Mouse (Mus musculus) cerebellum, postnatal 14 days (tissue): ENCODE measurements at regions not wholly inside any gene's neighbourhood (a gene's known extent, or its start where the extent isn't known, plus 50 kb on each side); places are given as distances from the start of the nearest gene placed in this dataset.

ENCODE experiments used
- DNase-seq, 2 experiments: peaks; one replicate each; pipeline ENCODE4 v3.0.0; 2021; ENCODE audit warnings: mixed read lengths in 2 of 2

DNA sequence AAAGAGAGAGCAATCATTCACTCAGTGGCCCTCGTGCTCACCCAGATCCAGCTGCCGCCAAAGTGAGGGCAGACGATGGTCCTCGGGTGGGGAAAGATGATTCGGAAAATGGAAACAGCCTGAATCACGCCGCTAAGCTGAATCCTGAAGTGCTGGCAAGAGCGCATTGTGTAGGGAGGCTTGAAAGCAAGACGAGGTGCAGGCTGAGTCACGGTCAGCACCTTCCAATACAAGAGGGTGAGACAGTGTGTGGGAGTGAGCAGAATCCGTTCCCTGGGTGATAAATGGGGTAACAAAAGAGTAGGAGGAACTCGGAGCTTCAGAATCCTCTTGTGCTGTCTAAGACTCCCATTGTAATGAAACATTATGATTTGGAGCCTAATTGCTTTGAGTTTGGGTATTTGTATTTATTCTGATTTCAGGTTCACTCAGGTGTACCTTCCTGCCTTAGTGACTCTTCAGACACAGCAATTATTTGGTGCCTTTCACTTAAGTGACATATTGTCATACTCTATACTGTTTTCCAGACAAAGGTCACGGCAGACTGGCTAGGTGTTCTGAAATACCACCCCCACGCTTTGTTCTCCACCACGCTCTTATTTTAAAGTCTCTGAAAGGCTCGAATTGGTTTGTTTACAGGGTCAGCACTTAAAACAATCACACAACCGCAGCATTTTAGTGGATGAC is 70.0 kb downstream of the Mbip start:
- no peak for DNase-seq

DNA sequence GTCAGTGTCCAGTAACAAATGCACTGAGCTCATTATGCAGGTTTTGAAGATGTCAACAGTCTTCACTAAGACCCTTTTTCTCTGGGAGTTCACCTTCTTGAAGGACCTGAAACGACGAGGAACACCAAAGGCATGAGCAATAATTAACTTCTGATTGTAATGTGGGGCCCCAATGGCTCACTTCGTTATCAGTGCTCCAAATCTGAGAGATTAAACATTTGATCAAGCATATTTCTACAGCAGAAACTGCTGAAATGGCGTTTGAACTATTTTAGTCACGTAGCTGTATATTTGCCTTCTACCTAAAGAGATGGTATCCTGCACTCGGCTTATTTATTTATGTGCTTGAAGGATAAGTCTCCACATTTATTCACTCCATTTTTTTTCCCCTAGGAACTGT is 80.6 kb downstream of the Mbip start:
- no peak for DNase-seq

DNA sequence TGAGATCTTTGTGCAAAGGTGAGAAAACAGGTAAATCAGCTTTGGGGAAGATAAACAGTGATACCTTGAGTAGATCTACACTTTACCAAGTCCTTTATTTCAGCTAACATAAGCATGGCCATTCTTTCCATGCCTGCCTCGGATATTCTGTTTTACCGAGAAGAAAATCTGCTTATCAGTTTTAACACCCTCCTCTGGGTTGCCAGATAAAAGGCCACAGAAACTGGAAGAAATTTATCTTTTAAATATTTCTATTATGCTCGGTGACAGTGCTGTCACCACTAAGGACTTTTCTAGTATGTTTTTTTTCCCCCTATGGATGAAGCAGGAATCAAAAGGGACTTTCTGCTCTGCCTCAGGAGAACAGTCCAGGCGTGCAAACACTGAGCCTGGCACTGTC is 84.2 kb downstream of the Mbip start:
- no peak for DNase-seq

DNA sequence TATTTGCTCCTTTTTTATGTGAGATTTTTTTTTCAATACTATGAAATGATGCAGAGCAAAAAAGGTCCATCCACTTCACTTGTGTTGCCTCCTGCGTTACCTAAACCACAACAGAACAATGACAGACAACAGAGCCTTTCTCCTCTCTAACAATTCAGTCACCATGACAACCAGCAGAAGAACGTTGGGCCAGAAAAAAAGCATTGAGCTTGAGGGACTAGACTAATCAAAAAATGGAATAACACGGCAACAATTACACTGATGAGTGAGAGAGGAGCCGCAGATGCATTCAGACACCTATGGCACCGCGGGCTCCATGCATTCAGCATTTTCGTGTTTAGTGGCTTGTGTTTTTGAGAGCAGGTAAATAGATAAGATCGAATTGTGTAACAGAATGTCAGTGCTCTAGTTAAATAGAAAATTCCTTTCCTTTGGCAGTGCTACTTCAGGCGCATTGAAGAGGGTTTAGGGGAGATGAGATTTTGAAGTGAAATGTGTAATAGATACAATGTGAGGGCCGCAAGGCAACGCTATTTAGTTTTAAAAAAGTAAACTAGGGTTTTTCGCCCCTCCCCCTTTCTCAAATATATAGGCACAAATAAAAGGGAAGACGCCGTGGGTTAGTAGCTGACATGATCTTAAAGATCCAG is 87.2 kb downstream of the Mbip start:
- no peak for DNase-seq

DNA sequence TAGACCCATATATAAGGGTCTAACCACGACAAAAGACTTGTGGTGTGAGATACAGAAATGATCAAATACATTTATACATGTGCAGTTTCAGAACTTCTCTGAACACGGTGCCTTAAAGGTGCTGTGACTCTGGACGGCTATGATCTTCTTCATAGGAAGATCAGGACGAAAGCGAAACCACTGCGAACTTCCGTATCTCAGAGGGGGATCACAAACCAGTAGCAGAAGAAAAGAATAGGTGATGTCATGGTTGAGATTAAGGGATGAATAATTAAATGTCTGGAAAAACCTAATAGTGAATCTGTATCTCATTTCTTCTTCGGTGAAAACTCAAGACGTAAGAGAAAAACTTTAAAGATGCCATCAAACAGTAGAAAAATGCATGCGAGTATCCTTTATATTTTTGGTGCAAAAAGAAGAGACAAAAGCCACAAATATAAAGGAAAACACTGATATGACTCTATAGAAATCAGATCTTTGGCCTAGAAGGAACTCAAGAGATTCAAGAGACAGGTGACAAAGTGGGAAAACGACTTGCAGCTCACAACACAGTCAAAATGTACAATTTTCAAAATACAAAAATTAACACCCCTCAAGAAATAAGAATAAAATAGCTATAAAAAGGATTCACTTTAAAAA is 89.3 kb downstream of the Mbip start:
- DNase-seq, result no peak

DNA sequence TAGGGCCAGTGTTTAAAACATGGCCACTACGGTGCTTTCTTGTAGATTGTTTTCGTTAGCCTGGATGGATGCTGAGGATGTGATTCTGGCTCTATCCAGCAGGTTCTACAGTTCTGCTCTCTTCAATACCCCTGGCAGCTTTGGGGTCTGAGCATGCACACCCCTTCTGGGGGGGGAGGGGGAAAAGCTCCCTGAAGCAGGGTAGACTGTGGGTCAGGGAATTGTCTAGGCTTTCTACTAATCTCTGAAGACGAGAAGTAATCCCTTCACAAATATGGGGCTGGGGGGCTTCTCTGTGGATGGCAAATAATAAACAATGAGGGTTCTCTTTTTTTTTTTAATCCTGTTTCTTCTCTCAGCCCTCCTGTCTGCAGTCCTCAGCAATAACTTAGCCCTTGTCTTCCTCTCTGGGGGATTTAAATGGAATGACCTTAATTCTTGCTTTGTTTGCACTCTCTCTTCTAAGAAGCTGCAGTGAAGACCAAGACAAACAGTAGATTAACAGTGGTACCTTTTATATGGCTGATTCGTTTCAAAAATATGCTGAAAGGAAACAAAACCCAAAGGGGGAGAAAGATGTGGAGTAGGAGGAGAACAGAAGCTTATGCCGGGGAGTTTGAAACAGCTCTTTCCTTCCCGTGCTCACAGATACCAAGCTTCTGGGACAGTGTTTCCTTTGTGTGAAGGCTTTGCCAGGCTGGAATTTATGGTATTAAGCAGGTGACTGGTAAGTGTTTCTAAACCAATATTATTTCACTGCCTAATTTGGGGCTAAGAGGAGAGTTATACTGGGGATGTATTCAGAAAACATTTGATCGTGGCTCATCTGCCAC is 92.9 kb downstream of the Mbip start:
- DNase-seq, result no peak

DNA sequence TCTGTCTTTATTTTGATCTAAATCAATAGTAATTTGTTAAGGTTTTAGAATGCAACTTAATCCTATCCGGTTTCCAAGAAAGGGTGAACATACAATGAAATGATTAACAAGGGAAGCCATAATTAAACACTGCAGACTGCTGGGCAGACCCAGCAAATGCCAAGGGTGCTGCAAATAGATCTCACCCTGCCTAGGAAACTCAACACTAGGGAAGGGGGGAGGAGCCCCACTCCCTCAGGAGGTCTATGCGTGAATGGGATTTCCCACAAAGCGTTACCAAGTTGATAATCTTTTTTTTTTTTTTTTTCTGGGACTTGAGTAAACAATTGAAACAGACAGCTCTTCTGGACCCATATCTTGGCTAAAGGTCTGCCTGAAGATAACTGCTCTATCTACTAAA is 95.4 kb downstream of the Mbip start:
- no peak for DNase-seq

DNA sequence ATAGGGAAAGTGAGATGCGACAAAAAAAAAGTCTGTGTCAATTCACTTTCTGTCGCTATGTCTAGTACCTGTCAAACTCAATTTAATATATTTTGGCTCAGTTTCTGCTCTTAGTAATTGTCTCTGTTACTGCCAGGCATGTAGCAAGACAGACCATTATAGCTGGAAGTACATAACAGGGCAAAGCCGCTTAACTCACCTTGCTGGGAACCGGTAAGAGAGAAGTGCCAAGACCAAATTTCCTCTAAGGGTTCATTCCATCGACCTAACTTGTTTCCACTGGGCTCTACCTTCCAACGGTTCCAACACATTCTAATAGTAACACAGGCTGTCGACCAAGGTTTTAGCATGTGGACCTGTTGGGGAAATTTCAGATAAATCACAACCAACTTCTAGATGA is 99.3 kb downstream of the Mbip start:
- DNase-seq, result no peak

DNA sequence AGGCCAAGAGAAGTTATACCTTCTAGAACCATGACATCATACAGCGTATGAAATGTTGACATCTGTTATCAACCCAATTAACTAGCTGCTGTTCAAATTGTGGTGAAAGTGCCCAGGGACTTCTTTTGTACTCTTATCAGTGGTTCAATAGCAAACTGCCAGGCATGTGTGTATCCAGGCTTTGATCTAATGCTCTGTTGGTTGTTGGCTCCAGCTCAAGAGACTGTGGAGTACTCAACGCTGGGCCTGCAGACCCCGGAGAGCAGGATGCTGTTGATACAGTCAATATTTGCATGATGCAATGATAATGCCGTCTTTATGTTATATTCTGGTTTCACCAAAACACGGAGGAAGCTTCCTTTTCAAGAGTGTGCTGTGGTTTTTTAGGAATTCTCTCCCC is 102.9 kb downstream of the Mbip start:
- DNase-seq, result no peak

DNA sequence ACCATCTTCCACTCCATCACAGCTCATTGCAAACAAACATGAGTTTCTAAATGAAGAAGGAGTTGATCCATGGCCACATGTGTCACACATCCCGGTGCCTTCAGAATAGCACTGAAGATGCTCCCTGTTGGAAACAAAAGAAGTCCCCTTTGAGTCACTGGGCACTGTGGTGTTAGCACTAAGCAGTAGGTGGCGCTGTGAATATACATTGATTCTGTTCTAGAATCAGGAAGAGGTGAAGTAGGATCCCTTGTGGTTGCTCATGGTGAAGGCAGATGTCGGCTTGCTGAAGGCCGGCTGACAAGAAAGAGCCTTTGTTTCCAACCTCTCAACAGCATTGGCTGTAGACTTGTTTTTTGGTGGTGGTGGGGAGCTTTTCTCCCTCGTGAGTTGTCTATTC is 104.0 kb downstream of the Mbip start:
- DNase-seq, result peak; percentile 28 to 47

DNA sequence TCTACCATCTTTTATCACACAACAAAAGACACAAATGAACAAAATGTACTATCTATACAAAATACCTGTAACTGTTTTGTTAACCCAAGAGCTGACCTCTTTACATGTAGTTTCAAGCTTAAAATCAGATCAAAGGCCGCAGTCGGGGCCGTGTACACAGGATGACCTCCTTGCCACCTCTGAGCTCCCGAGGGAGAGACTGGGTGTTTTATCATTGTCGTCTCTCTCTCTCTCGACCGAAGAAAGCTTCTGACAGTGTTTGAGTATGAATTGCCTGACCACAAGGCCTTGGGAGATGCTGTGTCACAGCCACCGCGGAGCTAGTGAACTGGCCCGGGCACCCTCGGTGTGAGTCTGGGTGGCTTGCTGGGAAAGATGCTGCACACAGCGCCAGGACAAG is 105.5 kb downstream of the Mbip start:
- no peak for DNase-seq

DNA sequence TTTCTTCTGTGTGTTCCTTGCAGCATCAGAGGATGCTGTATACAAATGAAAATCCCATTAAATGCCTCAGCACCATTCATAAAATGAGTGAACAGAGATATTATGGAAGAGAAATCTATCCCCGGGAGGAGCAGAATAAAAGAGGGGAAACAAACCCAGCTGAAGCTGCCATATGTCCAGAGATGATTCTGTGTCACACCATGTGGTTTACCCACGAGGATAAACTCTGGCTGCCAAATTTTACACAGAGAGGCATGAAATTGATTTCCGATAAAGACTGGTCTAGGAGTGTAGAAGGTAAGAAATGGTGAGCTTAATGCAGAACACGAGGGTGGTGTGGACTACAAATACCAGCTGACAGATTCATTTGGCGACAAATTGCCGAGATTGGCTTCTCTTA is 111.1 kb downstream of the Mbip start:
- DNase-seq, result no peak

DNA sequence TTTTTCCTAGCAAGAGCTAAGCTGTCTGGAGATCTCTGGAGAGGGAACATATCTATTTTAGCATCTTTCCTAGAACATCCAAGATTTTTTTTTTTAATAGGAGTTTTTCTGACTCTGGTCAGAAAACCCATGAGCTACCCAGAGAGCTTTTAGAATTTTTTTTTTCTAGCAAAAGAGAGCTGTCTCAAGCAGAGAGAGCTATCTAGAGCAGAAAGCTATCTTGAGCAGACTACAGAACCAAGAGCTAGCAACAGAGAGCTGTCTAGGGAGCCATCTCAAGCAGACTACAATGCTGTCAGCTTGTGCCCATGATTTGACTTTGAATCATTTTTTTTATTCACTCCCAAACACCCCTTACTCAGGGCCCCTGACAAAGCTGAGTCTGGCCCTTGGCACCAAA is 112.5 kb downstream of the Mbip start:
- no peak for DNase-seq

DNA sequence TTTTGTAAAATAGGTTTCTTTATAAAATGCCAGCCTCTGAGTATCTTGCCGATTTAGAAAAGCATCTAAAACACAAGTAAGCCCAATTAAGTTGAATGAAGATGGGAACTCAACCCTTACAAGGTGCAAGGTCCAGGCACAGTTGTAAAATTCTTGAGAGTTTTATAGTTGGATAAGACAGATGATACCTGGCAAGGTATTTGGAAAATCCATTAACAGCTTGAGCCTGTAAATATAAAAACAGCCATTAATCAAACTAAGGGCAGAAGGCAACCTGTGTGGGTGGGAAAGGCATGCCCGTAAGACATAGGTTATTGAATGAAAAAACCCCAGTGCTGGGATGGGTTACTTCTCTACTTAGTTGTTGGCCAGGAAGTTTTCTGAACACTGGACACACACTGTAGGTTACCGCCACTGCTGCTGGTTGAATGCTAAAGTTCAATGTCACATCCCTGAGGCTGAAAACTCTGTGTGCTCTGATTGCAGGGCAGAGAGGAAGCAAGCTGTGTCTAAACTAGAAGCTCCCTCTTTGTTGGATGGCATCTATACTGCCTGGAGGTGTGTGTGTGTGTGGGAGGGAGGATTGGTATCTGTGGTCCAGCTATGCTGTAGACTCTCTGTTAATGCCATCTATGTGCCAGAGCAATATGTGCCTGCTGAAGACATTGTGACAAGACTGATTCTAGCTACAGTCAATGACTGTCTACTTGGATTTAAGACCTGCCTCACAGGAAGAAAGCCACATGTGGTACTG is 121.4 kb downstream of the Mbip start:
- no peak for DNase-seq

DNA sequence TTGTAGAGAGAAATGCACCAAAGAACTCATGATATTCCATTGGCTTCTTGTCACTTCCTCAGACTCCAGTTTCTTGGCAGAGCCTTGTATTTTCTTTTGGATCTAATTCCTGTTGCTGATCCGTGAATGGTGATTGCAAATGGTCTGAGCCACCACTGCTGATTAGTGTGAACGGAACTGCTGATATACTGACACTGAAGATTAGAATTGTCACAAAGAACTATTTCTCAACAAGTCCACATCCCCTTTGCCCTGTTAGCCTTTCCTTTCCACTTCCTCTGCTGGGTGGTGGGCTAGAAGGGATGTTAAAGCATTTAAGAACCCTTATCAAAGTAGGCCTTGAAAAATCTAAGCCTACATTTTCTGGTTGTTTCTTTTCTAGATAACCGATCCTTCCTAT is 152.2 kb downstream of the Mbip start:
- no peak for DNase-seq

DNA sequence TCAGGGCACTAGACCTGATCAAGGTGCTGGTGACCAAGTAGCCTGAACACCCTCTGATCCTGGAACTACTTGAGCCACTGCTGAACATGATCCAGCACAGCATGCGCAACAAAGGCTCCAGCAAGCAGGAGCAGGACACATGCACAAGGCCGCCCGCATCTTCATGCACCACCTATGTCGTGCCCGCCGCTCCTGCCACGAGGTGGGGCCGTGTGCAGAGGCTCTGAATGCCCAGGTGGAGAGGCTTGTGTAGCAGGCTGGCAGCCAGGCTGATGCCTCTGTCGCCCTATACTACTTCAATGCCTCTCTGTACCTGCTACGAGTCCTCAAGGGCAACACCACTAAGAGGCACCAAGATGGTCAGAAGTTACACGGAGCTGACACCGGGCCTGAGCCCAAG is 156.1 kb downstream of the Mbip start:
- peak in 1 of 2 experiments; percentile 1 for DNase-seq

DNA sequence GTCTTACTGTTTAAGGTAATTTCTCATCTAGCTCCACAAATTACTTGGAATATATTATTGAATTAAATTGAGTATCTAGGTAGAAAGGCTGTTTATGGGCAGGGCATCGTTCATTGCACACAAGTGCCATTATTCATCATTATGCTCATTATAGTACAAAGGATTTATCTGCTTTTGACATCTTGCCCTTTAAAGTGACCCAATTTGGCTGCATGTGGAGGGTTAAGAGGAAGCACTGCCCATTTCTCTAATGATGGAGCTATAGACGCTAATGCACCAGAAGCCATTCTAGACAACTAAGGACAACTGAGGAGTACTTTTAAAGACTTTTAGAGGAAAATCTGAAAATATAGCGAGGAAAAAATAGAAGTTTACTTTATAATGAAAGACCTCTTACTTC is 185.0 kb downstream of the Mbip start:
- DNase-seq, result no peak

DNA sequence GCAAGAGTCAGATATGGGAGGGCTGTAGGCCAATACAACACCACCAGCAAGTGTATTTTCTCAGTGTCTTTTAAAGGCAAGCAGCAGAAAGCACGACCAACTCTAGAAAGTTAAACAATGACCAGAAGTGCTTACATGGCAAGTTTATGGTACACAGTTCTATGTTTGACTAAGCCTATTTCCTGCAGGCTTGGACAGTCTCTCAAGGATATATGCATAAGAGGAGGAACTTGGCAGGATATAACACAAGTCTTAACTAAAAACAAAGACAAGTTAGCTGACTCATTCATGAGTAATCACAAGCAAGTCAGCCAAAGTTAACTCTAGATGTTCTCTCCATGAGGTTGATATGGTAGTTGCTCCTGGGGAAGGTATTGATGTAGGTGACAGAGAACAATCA is 201.3 kb downstream of the Mbip start:
- no peak for DNase-seq

DNA sequence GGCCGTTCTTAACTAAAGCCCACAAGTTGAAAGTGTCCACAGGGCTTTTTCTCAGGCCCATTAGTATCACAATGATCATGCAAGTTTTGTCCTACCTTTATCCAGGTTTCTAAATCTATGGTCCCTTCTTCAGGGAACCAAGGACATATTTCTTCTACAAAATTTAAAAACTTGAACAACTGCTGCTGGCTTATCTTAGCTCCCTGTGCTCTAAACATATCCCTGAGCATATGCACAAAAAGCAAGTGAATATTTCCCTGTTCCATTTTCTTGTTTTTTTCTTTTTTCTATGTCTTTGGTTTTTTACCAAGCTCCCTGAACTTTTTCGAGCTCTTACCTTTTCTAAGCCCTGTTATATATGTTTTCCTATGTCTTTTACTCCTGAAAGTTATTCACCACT is 201.9 kb downstream of the Mbip start:
- no peak for DNase-seq

DNA sequence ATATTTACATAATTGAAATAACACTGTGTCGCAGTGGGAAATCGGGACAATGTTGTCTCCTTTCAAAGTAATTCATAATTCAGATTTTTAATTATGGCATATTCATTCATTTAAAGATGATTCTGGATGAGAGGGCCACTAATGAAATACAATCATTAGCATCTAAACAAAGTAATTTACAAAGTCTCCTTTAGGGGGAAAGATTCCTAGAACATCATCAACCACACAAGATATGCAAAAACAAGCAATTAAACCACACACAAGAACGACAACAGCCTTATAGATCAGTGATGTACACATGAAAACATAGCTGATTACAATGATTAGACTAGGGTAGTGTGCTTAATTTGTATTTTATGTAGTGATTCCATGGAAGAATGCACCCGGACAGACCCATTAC is 231.2 kb downstream of the Mbip start:
- no peak for DNase-seq

DNA sequence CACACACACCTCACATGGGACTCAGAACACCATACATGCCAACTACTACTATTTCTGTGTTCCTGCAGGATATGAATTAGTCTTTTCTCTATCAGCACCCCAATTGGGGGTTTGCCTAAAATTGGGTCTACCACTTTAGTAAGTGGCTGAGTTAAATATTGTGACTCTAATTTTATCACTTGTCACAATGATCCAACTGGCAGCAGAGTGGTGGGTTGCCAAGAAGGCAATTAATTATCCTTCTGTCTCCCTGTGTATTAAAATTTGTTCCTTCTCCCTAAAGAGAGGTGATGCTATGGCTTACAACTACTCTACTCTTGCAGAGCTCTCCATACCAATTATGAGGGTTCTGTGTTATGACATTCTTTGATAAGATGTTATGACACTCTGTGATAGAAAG is 245.3 kb downstream of the Brms1l start:
- no peak for DNase-seq

DNA sequence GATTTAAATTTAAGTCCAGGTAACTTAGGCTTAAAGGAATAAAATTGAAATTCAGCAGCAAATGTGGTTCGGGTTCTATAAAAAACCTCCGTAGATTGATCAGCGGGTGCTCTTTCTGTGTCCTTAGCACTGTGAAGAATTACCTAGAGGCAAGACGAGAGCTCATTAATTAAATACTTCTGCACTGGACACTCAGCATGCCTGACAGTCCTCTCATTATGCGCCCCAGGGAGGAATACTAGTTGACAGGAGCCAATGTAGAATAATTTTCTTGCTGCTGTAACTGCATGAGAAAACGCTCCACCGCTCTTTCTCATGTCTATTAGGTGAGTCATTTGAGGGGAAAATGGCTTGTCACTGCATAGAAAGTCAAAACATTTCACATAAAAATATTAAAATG is 228.1 kb downstream of the Brms1l start:
- DNase-seq, result no peak

DNA sequence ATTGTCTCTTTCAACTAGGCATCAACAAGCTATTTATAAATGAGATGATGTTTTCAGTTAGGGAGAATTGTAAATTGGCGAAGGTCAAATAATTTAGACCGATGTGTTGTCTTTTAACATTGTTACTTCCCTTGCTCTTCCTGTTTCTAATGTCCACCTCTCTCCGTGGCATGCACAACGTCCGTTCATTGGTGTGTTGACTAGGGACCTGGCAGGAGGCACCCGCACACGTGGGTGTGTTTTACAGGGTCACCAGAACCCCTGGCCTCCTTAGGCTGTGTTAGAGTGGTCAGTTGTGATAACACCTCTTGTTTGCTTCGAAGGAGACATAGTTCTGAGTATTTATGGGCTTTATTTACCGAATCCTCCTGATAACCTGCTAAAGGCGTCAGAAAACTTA is 222.8 kb downstream of the Brms1l start:
- no peak for DNase-seq
